Mouse (Mus musculus) bone marrow, adult 2 months (tissue): ENCODE results near the gene Hes7. TPM values are rescaled to one million over a fixed set of nuclear protein-coding genes. Genes with fewer than 3 reads are reported as not detected.

Source experiments
- H3K27ac ChIP-seq: fragments of 200-500 bp; 2 replicates; pipeline ENCODE4 v1.5.1; 2012; ENCODE audit warnings: low read depth, mild to moderate bottlenecking, control low read depth, inconsistent platforms, low read length; ENCODE audit not compliant: control insufficient read depth, poor library complexity, insufficient read depth
- H3K4me1 ChIP-seq: fragments of 200-500 bp; 2 replicates; pipeline ENCODE4 v1.6.1; 2011; ENCODE audit warnings: low read length; ENCODE audit not compliant: control insufficient read depth, insufficient read depth
- H3K4me3 ChIP-seq: fragments of 200-500 bp; replicated peaks from 2 replicates; pipeline ENCODE3; 2011; ENCODE audit warnings: mild to moderate bottlenecking, low read depth, low read length, control low read depth; ENCODE audit not compliant: control insufficient read depth
- CTCF ChIP-seq: fragments of 200-500 bp; IDR thresholded peaks from 2 replicates; pipeline ENCODE4 v1.5.1; 2011; ENCODE audit warnings: low read length, control low read depth; ENCODE audit not compliant: control insufficient read depth, insufficient read depth
- POLR2A ChIP-seq: fragments of 200-500 bp; IDR thresholded peaks from 2 replicates; pipeline ENCODE4 v1.6.1; 2011; ENCODE audit warnings: low read depth, mild to moderate bottlenecking, control low read depth, low read length, borderline replicate concordance; ENCODE audit not compliant: control insufficient read depth
- WGBS: fragments of 180-500 bp; shearing (Covaris S2); methylation state at CpG from one replicate; pipeline ENCODE4 v1.1.7; 2018; 5-methylcytosine and 5-hydroxymethylcytosine counted together
- polyA plus RNA-seq: library from polyadenylated mRNA; stranded (reverse); fragments of >200 nt; gene quantifications from 2 replicates; pipeline ENCODE4 v1.2.4, GENCODE M21; 2011; ENCODE audit warnings: low replicate concordance; ENCODE audit not compliant: missing spikeins, insufficient read depth, insufficient read length

Hes7 gene
- polyA plus RNA-seq, 1 experiment = 1.1 TPM

DNA sequence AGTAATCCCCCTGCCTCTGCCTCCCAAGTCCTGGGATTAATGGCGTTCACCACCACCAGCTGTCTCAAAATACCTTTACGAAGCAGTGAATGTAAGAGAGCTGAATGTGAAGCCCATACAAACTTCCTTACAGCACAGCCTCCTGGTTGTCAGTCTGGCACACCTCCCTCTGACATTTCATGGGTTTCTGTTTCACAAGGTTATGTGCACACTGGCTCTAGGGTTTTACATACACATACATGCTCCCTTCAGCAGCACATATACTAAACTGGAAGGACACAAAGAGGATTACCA lies 45.5 kb upstream of the Hes7 start:
- no peak overlapping the region for H3K27ac ChIP-seq
- H3K4me3 ChIP-seq = no peak overlapping the region
- H3K4me1 ChIP-seq = peaks cover 3% of the 10 kb centered on the region; the same call in 1 of the 2 replicates
- TF ChIP-seq CTCF (no peak), POLR2A (no peak)
- 72% methylated on average over 2 of the region's 2 CpGs for WGBS

DNA sequence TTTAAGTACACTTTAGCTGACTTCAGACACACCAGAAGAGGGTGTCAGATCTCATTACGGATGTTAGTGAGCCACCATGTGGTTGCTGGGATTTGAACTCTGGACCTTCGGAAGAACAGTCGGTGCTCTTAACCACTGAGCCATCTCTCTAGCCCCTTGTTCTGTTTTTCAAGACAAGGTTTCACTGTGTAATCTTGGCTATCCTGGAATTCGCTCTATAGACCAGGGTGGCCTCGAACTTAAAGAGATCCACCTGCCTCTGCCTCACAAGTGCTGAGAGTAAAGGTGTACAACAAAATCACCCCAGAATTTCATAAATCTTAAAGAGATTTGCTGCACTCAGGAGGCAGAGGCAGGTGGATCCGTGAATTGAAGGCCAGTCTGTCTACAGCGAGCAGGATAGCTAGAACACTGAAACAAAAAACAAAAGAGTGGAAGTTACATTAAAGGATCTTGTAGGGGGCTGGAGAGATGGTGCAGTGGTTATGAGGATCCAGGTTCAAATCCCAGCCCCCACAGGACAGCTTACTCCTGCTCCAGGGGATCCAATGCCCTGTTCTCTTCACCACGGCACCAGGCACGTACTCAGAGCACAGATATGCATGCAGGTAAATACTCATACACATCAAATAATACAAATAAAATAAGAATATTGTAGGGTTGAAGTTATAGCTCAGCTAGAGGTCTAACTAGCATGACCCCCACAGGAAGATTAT lies 44.3 kb upstream of the Hes7 start:
- no peak overlapping the region for H3K27ac ChIP-seq
- H3K4me3 ChIP-seq = no peak overlapping the region
- 65% methylated on average over 9 of the region's 9 CpGs for WGBS
- peaks cover 3% of the 10 kb centered on the region; the same call in 1 of the 2 replicates for H3K4me1 ChIP-seq
- no peak for TF ChIP-seq CTCF
- no peak for TF ChIP-seq POLR2A

DNA sequence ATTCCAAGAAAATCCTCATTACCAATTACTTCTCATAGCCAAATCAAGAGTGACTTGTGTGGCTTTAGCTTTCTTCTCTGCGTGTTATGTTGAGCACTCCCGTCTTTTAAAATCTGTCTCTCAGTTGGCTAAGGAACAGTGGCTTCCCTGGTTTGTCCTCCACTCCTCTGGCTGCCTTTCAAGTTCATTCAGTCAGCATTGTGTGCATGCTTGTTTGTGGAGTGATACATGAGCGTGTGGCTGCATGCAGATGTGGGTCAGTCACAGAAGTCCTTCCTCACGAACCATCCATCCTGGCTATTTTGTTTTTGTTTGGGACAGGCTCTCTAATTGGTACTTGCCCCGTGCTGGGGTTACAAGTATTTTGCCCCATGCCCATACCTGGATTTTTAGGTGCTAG lies 43.6 kb upstream of the Hes7 start:
- Histone ChIP-seq H3K27ac (no peak overlapping the region), H3K4me1 (peaks cover 3% of the 10 kb centered on the region; the same call in 1 of the 2 replicates), H3K4me3 (no peak overlapping the region)
- no peak for TF ChIP-seq CTCF
- no peak for TF ChIP-seq POLR2A
- 74% methylated on average over 5 of the region's 5 CpGs for WGBS

DNA sequence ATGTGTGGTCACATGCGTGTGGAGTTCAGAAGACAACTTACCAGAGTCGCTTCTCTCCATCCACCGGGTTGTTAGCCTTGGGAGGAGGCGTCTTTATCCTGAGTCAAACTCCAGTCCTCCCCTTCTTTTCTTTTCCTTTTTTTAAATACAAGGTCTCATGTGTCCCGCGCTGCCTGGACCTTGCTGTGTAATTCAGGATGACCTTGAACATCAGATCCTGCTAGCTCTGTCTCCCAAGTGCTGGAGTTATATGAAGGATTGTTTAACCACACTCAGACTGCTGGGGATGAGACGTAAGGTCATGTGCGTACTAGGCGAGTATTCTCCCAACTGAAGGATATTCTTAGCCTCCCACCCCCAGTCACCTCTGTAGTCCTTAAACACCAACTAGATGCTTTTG lies 42.9 kb upstream of the Hes7 start:
- no peak for TF ChIP-seq CTCF
- TF ChIP-seq POLR2A = no peak
- Histone ChIP-seq H3K27ac (no peak overlapping the region), H3K4me3 (no peak overlapping the region), H3K4me1 (peaks cover 3% of the 10 kb centered on the region; the same call in 1 of the 2 replicates)
- 88% methylated on average over 9 of the region's 9 CpGs for WGBS

DNA sequence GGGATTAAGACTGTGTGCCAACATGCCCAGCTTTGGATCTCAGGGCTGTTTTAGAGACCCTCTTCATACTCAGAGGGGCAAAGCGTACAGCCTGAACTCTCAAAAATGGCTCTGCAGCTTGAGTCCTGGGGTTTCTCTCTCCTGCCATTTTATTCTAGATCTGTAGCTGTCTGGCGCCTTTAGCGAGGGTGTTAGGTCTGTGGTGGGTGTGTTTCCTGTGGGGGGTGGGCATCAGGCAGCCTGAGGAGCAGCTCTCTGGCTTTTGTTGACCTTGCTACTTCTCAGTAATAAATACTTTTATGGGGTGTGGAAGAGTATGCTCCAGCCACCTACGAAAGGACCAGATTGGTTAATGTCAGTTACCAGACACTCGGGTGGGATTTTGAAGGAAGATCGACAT lies 42.2 kb upstream of the Hes7 start:
- Histone ChIP-seq H3K27ac (no peak overlapping the region), H3K4me1 (peaks cover 3% of the 10 kb centered on the region; the same call in 1 of the 2 replicates), H3K4me3 (no peak overlapping the region)
- TF ChIP-seq POLR2A = no peak
- no peak for TF ChIP-seq CTCF
- 83% methylated on average over 6 of the region's 6 CpGs for WGBS

DNA sequence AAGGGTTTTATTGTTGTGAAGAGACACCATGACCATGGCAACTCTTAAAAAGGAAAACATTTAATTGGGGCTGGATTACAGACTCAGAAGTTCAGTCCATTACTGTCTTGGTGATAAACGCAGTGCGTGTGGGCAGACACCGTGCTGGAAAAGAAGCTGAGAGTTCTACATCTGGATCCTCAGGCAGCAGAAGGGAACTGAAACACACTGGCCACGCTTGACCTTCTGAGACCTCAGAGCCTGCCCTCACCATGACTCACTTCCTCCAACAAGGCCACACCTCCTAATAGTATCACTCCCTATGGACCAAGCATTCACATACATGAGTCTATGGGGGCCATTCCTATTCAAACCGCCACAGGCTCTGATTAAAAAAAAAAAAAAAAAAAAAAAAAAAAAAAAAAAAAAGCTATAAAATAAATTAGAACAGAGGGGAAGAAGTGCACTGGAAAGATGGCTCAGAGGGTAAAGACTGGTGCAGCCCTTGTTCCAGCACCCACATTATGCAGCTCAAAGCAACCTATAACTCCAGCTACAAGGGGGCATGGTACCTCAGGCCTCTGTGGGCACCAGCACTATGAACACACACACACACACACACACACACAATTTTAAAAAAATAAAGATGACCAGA lies 41.3 kb upstream of the Hes7 start:
- no peak overlapping the region for H3K27ac ChIP-seq
- 42% methylated on average over 5 of the region's 5 CpGs for WGBS
- H3K4me1 ChIP-seq = peaks cover 3% of the 10 kb centered on the region; the same call in 1 of the 2 replicates
- no peak overlapping the region for H3K4me3 ChIP-seq
- no peak for TF ChIP-seq CTCF

DNA sequence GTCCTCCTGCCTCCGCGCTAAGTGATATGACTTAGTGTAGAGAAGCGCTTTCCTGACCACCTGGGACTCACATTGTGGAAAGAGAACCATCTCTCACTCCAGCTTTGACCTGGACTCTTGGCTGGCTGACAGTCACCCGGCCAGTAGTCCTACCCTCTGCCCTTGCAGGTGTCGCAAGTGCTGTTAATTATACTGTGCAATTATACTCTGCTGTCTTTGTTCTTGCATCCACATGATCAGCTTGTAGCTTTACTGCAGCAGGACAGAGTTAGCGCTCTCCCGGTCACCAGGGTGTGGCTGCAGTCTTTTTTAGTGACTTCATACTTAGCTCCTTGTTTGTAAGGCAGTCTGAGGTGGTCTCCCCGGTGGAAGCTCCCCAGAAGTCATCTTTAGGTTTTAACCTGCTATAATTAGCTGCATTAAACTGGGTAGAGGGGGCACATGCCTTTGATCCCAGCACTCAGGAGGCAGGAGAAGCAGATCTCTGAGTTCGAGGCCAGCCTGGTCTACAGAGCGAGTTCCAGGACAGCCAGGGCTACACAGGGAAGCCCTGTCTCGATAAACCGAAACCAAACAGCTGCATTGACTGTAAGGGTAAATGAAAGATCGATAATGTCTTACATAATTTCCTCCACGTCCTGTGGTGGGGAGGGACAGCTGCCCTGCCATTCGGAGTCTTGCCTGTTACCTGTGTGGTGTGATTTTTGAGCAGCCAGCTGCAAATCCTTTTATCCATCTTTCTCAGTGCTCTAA lies 39.9 kb upstream of the Hes7 start:
- Histone ChIP-seq H3K4me1 (peaks cover 3% of the 10 kb centered on the region; the same call in 1 of the 2 replicates), H3K27ac (no peak overlapping the region), H3K4me3 (no peak overlapping the region)
- TF ChIP-seq CTCF (no peak), POLR2A (no peak)
- 68% methylated on average over 15 of the region's 15 CpGs for WGBS

DNA sequence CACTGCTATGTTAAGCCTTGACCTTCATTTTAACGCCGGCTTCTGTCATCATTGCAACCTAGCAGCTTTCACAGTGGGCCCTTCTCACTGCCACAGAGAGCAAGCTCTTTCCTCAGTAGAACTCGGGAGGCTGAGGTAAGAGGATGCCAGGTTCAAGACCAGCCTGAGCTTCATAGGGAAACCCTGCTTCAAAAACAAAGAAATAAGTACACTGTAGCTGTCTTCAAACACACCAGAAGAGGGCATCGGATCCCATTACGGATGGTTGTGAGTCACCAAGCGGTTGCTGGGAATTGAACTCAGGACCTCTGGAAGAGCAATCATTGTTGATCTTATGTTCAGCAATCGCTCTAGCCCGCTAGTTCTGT lies 39.4 kb upstream of the Hes7 start:
- WGBS = 83% methylated on average over 8 of the region's 8 CpGs
- Histone ChIP-seq H3K4me3 (no peak overlapping the region), H3K4me1 (peaks cover 3% of the 10 kb centered on the region; the same call in 1 of the 2 replicates), H3K27ac (no peak overlapping the region)
- TF ChIP-seq POLR2A (no peak), CTCF (no peak)
